12 mouse cellular contexts compared by ENCODE assay signal in genomic region chr9:108754423-108754822, GRCm38 (mm10). TPM values are rescaled to one million over a fixed set of nuclear protein-coding genes. Genes with fewer than 3 reads are reported as not detected.
DNase-seq lines count a peak whose midpoint lies in the region.
"Had no signal": no experiment of that assay in that cellular context is flagged by ENCODE, and none has a peak within 500 bp of the region (broad histone marks: within the 10 kb centered on the region; RNA-seq: fewer than 3 reads in every experiment).

No protein-coding gene starts in this region.

- peak; percentile 20 for DNase-seq in cerebellum, adult 9-11 months
- no peak for DNase-seq in cerebellum, postnatal 4 days (ENCODE audit: low spot score in 2 of 2)
- DNase-seq in testis, postnatal 14 days (ENCODE audit: low spot score) = peak; percentile 25
- DNase-seq in testis, postnatal 10 days (ENCODE audit: low spot score) = no peak
- peak; percentile 49 to 75 for DNase-seq in layer of hippocampus, postnatal 14 days (ENCODE audit: low spot score in 2 of 2)
- DNase-seq in MN1 (ENCODE audit: low spot score) = no peak
- no peak for DNase-seq in B cell, adult 2 months
- no peak for DNase-seq in spleen, postnatal 10 days (ENCODE audit: low spot score in 2 of 2)
- DNase-seq: heart, adult 2 months; heart, postnatal 36 days; lung, embryonic 14.5 days; thymus, postnatal 14 days had no signal

RNA-seq across cellular contexts. Expression of gene Ip6k2, which starts 29.2 kb away (rescaled TPM):
- 100 to 1,000 TPM; 201 to 212 TPM for total RNA-seq in layer of hippocampus, postnatal 14 days (2021)

RNA-seq across cellular contexts. Expression of gene Nckipsd, which starts 53.7 kb away (rescaled TPM):
- 10 to 100 TPM; 47.2 to 52.3 TPM for total RNA-seq in layer of hippocampus, postnatal 14 days (2021)

Comparison
In these comparisons a context has a peak if more than half of its experiments do, and no peak if none do; other contexts are left out.
1. DNase-seq: peak in cerebellum, adult 9-11 months (single experiment), testis, postnatal 14 days (single experiment) and layer of hippocampus, postnatal 14 days (2 of 2); none in cerebellum, postnatal 4 days (0 of 2), testis, postnatal 10 days (single experiment), MN1 (single experiment), B cell, adult 2 months (0 of 2) and spleen, postnatal 10 days (0 of 2).